8 mouse cellular contexts compared by ENCODE assay signal in the genomic region with DNA sequence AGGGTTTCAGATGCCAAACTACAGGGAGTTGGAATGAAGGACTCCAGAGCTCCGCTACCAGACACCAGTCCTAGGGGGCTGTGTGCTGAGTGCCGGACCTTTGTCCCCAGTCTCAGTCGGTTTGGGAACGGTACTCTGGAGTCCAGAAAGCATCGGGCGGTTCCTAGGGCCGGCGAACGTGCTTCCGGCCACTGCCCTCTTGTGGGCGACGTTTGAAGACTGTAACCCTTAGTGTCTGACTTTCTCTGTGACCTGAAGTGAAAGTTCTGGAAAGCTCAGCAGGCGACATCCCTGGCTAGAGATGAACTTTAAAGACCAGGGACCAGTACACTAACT. TPM values are rescaled to one million over a fixed set of nuclear protein-coding genes. Genes with fewer than 3 reads are reported as not detected.
DNase-seq lines count a peak whose midpoint lies in the region; ATAC-seq and TF ChIP-seq lines count a peak whose summit lies in the region.

No protein-coding gene starts in this region.

- peak; percentile 45 for ATAC-seq in common myeloid progenitor, adult 5-6 weeks (replicated peaks; ENCODE audit: low read depth, poor library complexity, severe bottlenecking)
- ATAC-seq in neutrophil, adult 5-6 weeks (ENCODE audit: extremely low read depth, insufficient number of reproducible peaks, low FRiP score, poor library complexity, severe bottlenecking) = peak; percentile 42

- intact Hi-C loops in left cerebral cortex, postnatal 4 days (cut with DNase I) = no loop called here

- H3K4me1 ChIP-seq in lung, adult 2 months (ENCODE audit: control insufficient read depth, insufficient read depth, low read length) = peaks cover under 1% of the 10 kb centered on the region; the same call in 1 of the 2 replicates

- WGBS in lung, adult 2 months = under 1% methylated on average over 13 of the region's 13 CpGs

- peak overlapping the region; percentile 84 for H3K4me3 ChIP-seq in lung, adult 2 months (replicated peaks; ENCODE audit: extremely low read depth, low read depth, low read length)

- TF ChIP-seq POLR2A in lung, adult 2 months (IDR thresholded peaks at IDR 0.05; ENCODE audit: borderline replicate concordance, extremely low read depth, low read depth, low read length) = peak; percentile 22; the same call in 1 of the 2 replicates

- DNase-seq in left cerebral cortex, postnatal 4 days = peak; percentile 67
- no peak for DNase-seq in left cerebral cortex, adult 11 months (ENCODE audit: low spot score)
- peak; percentile 86 to 88 for DNase-seq in heart, adult 18-20 months
- DNase-seq in kidney, adult 11 months = peak; percentile 79
- peak; percentile 75 for DNase-seq in lung, adult 2 months
- no peak for DNase-seq in thymus, postnatal 36 days

- TF ChIP-seq CTCF in lung, adult 2 months (IDR thresholded peaks at IDR 0.05; ENCODE audit: insufficient read depth, low read length) = peak; percentile 33

RNA-seq across cellular contexts. Expression of a gene that starts 1.1 kb away (rescaled TPM):
- total RNA-seq in left cerebral cortex, postnatal 4 days (2021) = 100 to 1,000 TPM; 286 to 296 TPM
- total RNA-seq in common myeloid progenitor, adult 5-6 weeks (2017) = 0.97 and 3.2 TPM in 2 replicates
- 10 to 100 TPM; 65.2 to 69.7 TPM for total RNA-seq in heart, adult 18-20 months (2021)
- 215 and 248 TPM in 2 replicates for polyA plus RNA-seq in lung, adult 2 months (2012; rRNA removed)
- total RNA-seq in neutrophil, adult 5-6 weeks (2017) = 6.3 and 15.1 TPM in 2 replicates

RNA-seq across cellular contexts. Expression of a gene that starts 20.8 kb away (rescaled TPM):
- total RNA-seq in left cerebral cortex, postnatal 4 days (2021) = 1 to 10 TPM; 6.0 to 6.1 TPM
- total RNA-seq in common myeloid progenitor, adult 5-6 weeks (2017) = 33.1 and 48.3 TPM in 2 replicates
- total RNA-seq in heart, adult 18-20 months (2021) = 10 to 100 TPM; 45.2 to 45.7 TPM
- 92.3 and 123 TPM in 2 replicates for polyA plus RNA-seq in lung, adult 2 months (2012; rRNA removed)
- 258 and 273 TPM in 2 replicates for total RNA-seq in neutrophil, adult 5-6 weeks (2017)

RNA-seq across cellular contexts. Expression of a gene that starts 44.7 kb away (rescaled TPM):
- total RNA-seq in left cerebral cortex, postnatal 4 days (2021) = 1 to 10 TPM; 4.8 to 5.6 TPM
- 20.8 and 22.6 TPM in 2 replicates for total RNA-seq in common myeloid progenitor, adult 5-6 weeks (2017)
- total RNA-seq in heart, adult 18-20 months (2021) = 1 to 10 TPM; 3.6 to 3.8 TPM
- polyA plus RNA-seq in lung, adult 2 months (2012; rRNA removed) = 2.7 and 3.6 TPM in 2 replicates
- 42.6 and 45.7 TPM in 2 replicates for total RNA-seq in neutrophil, adult 5-6 weeks (2017)

RNA-seq across cellular contexts. Expression of a gene that starts 46.3 kb away (rescaled TPM):
- total RNA-seq in left cerebral cortex, postnatal 4 days (2021) = 10 to 100 TPM; 21.5 to 21.9 TPM
- total RNA-seq in common myeloid progenitor, adult 5-6 weeks (2017) = 5.7 and 6.8 TPM in 2 replicates
- total RNA-seq in heart, adult 18-20 months (2021) = 1 to 10 TPM; 4.8 to 5.3 TPM
- 32.8 and 35.1 TPM in 2 replicates for polyA plus RNA-seq in lung, adult 2 months (2012; rRNA removed)
- total RNA-seq in neutrophil, adult 5-6 weeks (2017) = 19.0 and 19.3 TPM in 2 replicates

Comparison
In these comparisons a context has a peak if more than half of its experiments do, and no peak if none do; other contexts are left out.
1. DNase-seq: peak in left cerebral cortex, postnatal 4 days (single experiment), heart, adult 18-20 months (2 of 2), kidney, adult 11 months (single experiment) and lung, adult 2 months (single experiment); none in left cerebral cortex, adult 11 months (single experiment) and thymus, postnatal 36 days (0 of 2).
2. RNA of a gene that starts 1.1 kb away (total RNA-seq): 286 to 296 TPM in left cerebral cortex, postnatal 4 days; 65.2 to 69.7 TPM in heart, adult 18-20 months, 6.3 to 15.1 TPM in neutrophil, adult 5-6 weeks and 0.97 to 3.2 TPM in common myeloid progenitor, adult 5-6 weeks; every median in the first group is over 4 times any median in the second.